Mouse (Mus musculus) midbrain, embryonic 16.5 days (tissue): ENCODE data around the gene Lpar4. TPM values are rescaled to one million over a fixed set of nuclear protein-coding genes. Genes with fewer than 3 reads are reported as not detected.

Experiments used
- ATAC-seq: fragments of 200-750 bp; cut with Nextera tagmentation; 2 replicates; pipeline ENCODE4 v1.8.0; 2017; ENCODE audit warnings: moderate TSS enrichment
- H3K27ac ChIP-seq: fragments of 300-500 bp; sonication (generic); 2 replicates; pipeline ENCODE4 v1.5.1; 2014; ENCODE audit warnings: mild to moderate bottlenecking, low read length, mixed read lengths
- H3K27me3 ChIP-seq: fragments of 300-500 bp; sonication (generic); 2 replicates; pipeline ENCODE4 v1.6.1; 2014; ENCODE audit warnings: low read depth, low read length, mixed read lengths; ENCODE audit not compliant: control insufficient read depth, insufficient read depth
- H3K36me3 ChIP-seq: fragments of 300-500 bp; sonication (generic); 2 replicates; pipeline ENCODE4 v1.6.1; 2014; ENCODE audit warnings: mild to moderate bottlenecking, low read length, moderate library complexity, mixed read lengths; ENCODE audit not compliant: control insufficient read depth, insufficient read depth
- H3K4me1 ChIP-seq: fragments of 300-500 bp; sonication (generic); 2 replicates; pipeline ENCODE4 v1.6.1; 2014; ENCODE audit warnings: mild to moderate bottlenecking, low read length, mixed read lengths; ENCODE audit not compliant: control insufficient read depth, insufficient read depth
- H3K4me2 ChIP-seq: fragments of 300-500 bp; sonication (generic); 2 replicates; pipeline ENCODE4 v1.6.1; 2014; ENCODE audit warnings: mild to moderate bottlenecking, low read length, mixed read lengths
- H3K4me3 ChIP-seq: fragments of 300-500 bp; sonication (generic); 2 replicates; pipeline ENCODE4 v1.5.1; 2014; ENCODE audit warnings: low read depth, mild to moderate bottlenecking, low read length, moderate library complexity, mixed read lengths
- H3K9ac ChIP-seq: fragments of 300-500 bp; sonication (generic); 2 replicates; pipeline ENCODE4 v1.6.1; 2014; ENCODE audit warnings: low read depth, low read length, mixed read lengths
- H3K9me3 ChIP-seq: fragments of 300-500 bp; sonication (generic); replicated peaks from 2 replicates; pipeline ENCODE4 v1.6.1; 2014; ENCODE audit warnings: mild to moderate bottlenecking, low read length, mixed read lengths; ENCODE audit not compliant: control insufficient read depth, poor library complexity, severe bottlenecking
- WGBS: fragments of 180-500 bp; shearing (Covaris S2); extraction: QIAGEN DNeasy Blood & Tissue Kit; methylation state at CpG from one replicate; pipeline ENCODE4 v1.1.7; 2014; 5-methylcytosine and 5-hydroxymethylcytosine counted together
- polyA plus RNA-seq: library from polyadenylated mRNA; unstranded; fragments of >200 nt; fragmentation: Nextera tagmentation; extraction: Ambion mirVana; gene quantifications from 2 replicates; pipeline ENCODE4 v1.2.1, GENCODE M21; 2015

Lpar4 gene
- polyA plus RNA-seq, 1 experiment from 2014 or later: 4.9 TPM

- Histone ChIP-seq H3K4me3 (no peak overlapping the region), H3K9me3 (no peaks in the 10 kb centered on the region), H3K4me2 (no peak overlapping the region), H3K27ac (no peak overlapping the region), H3K27me3 (no peaks in the 10 kb centered on the region), H3K9ac (no peak overlapping the region), H3K4me1 (no peaks in the 10 kb centered on the region), H3K36me3 (no peaks in the 10 kb centered on the region)
- 8% methylated on average over 1 of the region's 1 CpGs for WGBS
- no peak for ATAC-seq
These were observed 30.1 kb downstream of the Lpar4 start for GRCm38 (mm10) chrX:106950558-106950957.

- H3K4me1 ChIP-seq: no peaks in the 10 kb centered on the region
- H3K27ac ChIP-seq: no peak overlapping the region
- no peak for ATAC-seq
- no peak overlapping the region for H3K4me2 ChIP-seq
- no peaks in the 10 kb centered on the region for H3K27me3 ChIP-seq
- H3K9ac ChIP-seq: no peak overlapping the region
- no peaks in the 10 kb centered on the region for H3K9me3 ChIP-seq
- no peaks in the 10 kb centered on the region for H3K36me3 ChIP-seq
- no peak overlapping the region for H3K4me3 ChIP-seq
- WGBS: 5% methylated on average over 2 of the region's 2 CpGs
These were observed 30.6 kb downstream of the Lpar4 start for GRCm38 (mm10) chrX:106951016-106951415.

GRCm38 (mm10) chrX:106953840-106954239 is 33.4 kb downstream of the Lpar4 start:
- H3K4me1 ChIP-seq: no peaks in the 10 kb centered on the region
- WGBS: 67% methylated on average over 1 of the region's 1 CpGs
- H3K9me3 ChIP-seq: no peaks in the 10 kb centered on the region
- no peak overlapping the region for H3K4me2 ChIP-seq
- no peak overlapping the region for H3K27ac ChIP-seq
- H3K9ac ChIP-seq: no peak overlapping the region
- H3K36me3 ChIP-seq: no peaks in the 10 kb centered on the region
- H3K4me3 ChIP-seq: no peak overlapping the region
- ATAC-seq: no peak
- no peaks in the 10 kb centered on the region for H3K27me3 ChIP-seq

- ATAC-seq: no peak
- H3K4me3 ChIP-seq: no peak overlapping the region
- H3K4me2 ChIP-seq: no peak overlapping the region
- no peaks in the 10 kb centered on the region for H3K27me3 ChIP-seq
- H3K9me3 ChIP-seq: no peaks in the 10 kb centered on the region
- no peak overlapping the region for H3K27ac ChIP-seq
- no peaks in the 10 kb centered on the region for H3K36me3 ChIP-seq
- 78% methylated on average over 2 of the region's 2 CpGs for WGBS
- no peak overlapping the region for H3K9ac ChIP-seq
- H3K4me1 ChIP-seq: no peaks in the 10 kb centered on the region
These were observed 41.8 kb downstream of the Lpar4 start for GRCm38 (mm10) chrX:106962233-106962632.

GRCm38 (mm10) chrX:106964326-106964725 is 43.9 kb downstream of the Lpar4 start:
- Histone ChIP-seq H3K27me3 (no peaks in the 10 kb centered on the region), H3K4me2 (no peak overlapping the region), H3K9ac (no peak overlapping the region), H3K4me3 (no peak overlapping the region), H3K36me3 (no peaks in the 10 kb centered on the region), H3K9me3 (no peaks in the 10 kb centered on the region), H3K27ac (no peak overlapping the region), H3K4me1 (no peaks in the 10 kb centered on the region)
- 70% methylated on average over 2 of the region's 2 CpGs for WGBS
- ATAC-seq: no peak

Other genes with a start within 250 kb of the Lpar4 start
- gene Rtl3, start 80.0 kb upstream of the Lpar4 start, polyA plus RNA-seq: 0.65 and 1.0 TPM in 2 replicates
- gene P2ry10, start 167.9 kb downstream of the Lpar4 start, polyA plus RNA-seq: not detected in 2 replicates
- gene P2ry10b, start 228.3 kb downstream of the Lpar4 start, polyA plus RNA-seq: 0.34 and 0.96 TPM in 2 replicates